Mouse (Mus musculus): Measurements from ENCODE around the gene Fgf7. TPM values are rescaled to one million over a fixed set of nuclear protein-coding genes. Genes with fewer than 3 reads are reported as not detected.

The Fgf7 gene
- polyA plus RNA-seq, 1 experiment from 2014 or later, result 1.7 TPM

GRCm38 (mm10) chr2:126084326-126084725 is 49.9 kb downstream of the Fgf7 start:
- no peak overlapping the region for H3K9ac ChIP-seq (replicated peaks; ENCODE audit: low read length)
- no peak overlapping the region for H3K4me3 ChIP-seq (ENCODE audit: low read length)
- no peaks in the 10 kb centered on the region for H3K9me3 ChIP-seq (ENCODE audit: low read length)
- H3K27ac ChIP-seq (ENCODE audit: low read length), result no peak overlapping the region
- H3K27me3 ChIP-seq (ENCODE audit: insufficient read depth, low read length), result no peaks in the 10 kb centered on the region
- 81% methylated on average over 3 of the region's 3 CpGs for WGBS
- no peak for ATAC-seq (ENCODE audit: low FRiP score, low TSS enrichment)
- H3K4me2 ChIP-seq (replicated peaks; ENCODE audit: low read depth, low read length), result no peak overlapping the region
- no peaks in the 10 kb centered on the region for H3K36me3 ChIP-seq (ENCODE audit: insufficient read depth, low read length)
- no peaks in the 10 kb centered on the region for H3K4me1 ChIP-seq (ENCODE audit: insufficient read depth, low read length)

- Histone ChIP-seq H3K9ac (replicated peaks; ENCODE audit: low read length) (no peak overlapping the region), H3K36me3 (ENCODE audit: insufficient read depth, low read length) (no peaks in the 10 kb centered on the region), H3K4me3 (ENCODE audit: low read length) (no peak overlapping the region), H3K4me1 (ENCODE audit: insufficient read depth, low read length) (no peaks in the 10 kb centered on the region), H3K27me3 (ENCODE audit: insufficient read depth, low read length) (no peaks in the 10 kb centered on the region), H3K27ac (ENCODE audit: low read length) (no peak overlapping the region), H3K9me3 (ENCODE audit: low read length) (no peaks in the 10 kb centered on the region), H3K4me2 (replicated peaks; ENCODE audit: low read depth, low read length) (no peak overlapping the region)
- WGBS, result 79% methylated on average over 8 of the region's 8 CpGs
- ATAC-seq (ENCODE audit: low FRiP score, low TSS enrichment), result no peak
Measured at GRCm38 (mm10) chr2:126086187-126086586, 51.7 kb downstream of the Fgf7 start.

DNA sequence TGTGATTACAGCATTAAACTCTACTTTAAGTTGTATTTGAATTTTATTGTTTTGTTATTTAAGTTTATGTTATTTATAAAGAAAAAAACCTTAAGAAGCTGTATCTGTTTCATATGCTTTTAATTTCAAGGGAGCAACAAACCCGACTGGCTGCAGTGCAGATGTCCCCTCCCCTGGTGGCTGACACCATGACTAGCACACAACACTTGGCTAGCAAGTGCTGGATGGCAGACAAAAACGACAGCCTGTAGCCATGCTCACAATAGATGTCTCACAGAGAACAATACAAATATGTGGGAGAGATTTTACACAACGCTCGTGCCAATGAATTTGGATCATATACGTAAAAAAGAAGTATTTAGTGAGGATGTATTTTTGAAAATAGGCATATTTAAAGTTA is 56.0 kb downstream of the Fgf7 start:
- H3K9me3 ChIP-seq (ENCODE audit: low read length), result no peaks in the 10 kb centered on the region
- no peaks in the 10 kb centered on the region for H3K4me1 ChIP-seq (ENCODE audit: insufficient read depth, low read length)
- 65% methylated on average over 5 of the region's 5 CpGs for WGBS
- no peak for ATAC-seq (ENCODE audit: low FRiP score, low TSS enrichment)
- no peak overlapping the region for H3K9ac ChIP-seq (replicated peaks; ENCODE audit: low read length)
- H3K4me2 ChIP-seq (replicated peaks; ENCODE audit: low read depth, low read length), result no peak overlapping the region
- H3K27ac ChIP-seq (ENCODE audit: low read length), result no peak overlapping the region
- H3K36me3 ChIP-seq (ENCODE audit: insufficient read depth, low read length), result no peaks in the 10 kb centered on the region
- H3K4me3 ChIP-seq (ENCODE audit: low read length), result no peak overlapping the region
- H3K27me3 ChIP-seq (ENCODE audit: insufficient read depth, low read length), result no peaks in the 10 kb centered on the region

- Histone ChIP-seq H3K27ac (ENCODE audit: low read length) (no peak overlapping the region), H3K4me1 (ENCODE audit: insufficient read depth, low read length) (no peaks in the 10 kb centered on the region), H3K4me3 (ENCODE audit: low read length) (no peak overlapping the region), H3K36me3 (ENCODE audit: insufficient read depth, low read length) (no peaks in the 10 kb centered on the region), H3K9ac (replicated peaks; ENCODE audit: low read length) (no peak overlapping the region), H3K4me2 (replicated peaks; ENCODE audit: low read depth, low read length) (no peak overlapping the region), H3K27me3 (ENCODE audit: insufficient read depth, low read length) (no peaks in the 10 kb centered on the region), H3K9me3 (ENCODE audit: low read length) (no peaks in the 10 kb centered on the region)
- WGBS, result 83% methylated on average over 4 of the region's 4 CpGs
- no peak for ATAC-seq (ENCODE audit: low FRiP score, low TSS enrichment)
Measured at GRCm38 (mm10) chr2:126094616-126095015, 60.2 kb downstream of the Fgf7 start.

Other genes with a start within 250 kb of the Fgf7 start
- 64.0 and 64.6 TPM in 2 replicates for gene Galk2, start 175.5 kb upstream of the Fgf7 start, polyA plus RNA-seq (2015; fragmentation: Nextera tagmentation; extraction: Ambion mirVana)
- 74.8 and 74.9 TPM in 2 replicates for gene Cops2, start 175.5 kb upstream of the Fgf7 start, polyA plus RNA-seq (2015; fragmentation: Nextera tagmentation; extraction: Ambion mirVana)
- gene Fam227b, start 117.3 kb downstream of the Fgf7 start, polyA plus RNA-seq (2015; fragmentation: Nextera tagmentation; extraction: Ambion mirVana), result not detected in 2 replicates
- gene Dtwd1, start 117.5 kb downstream of the Fgf7 start, polyA plus RNA-seq (2015; fragmentation: Nextera tagmentation; extraction: Ambion mirVana), result 23.3 and 27.1 TPM in 2 replicates
- gene Gm17555, start 180.4 kb downstream of the Fgf7 start, polyA plus RNA-seq (2015; fragmentation: Nextera tagmentation; extraction: Ambion mirVana), result not detected in 2 replicates